Mouse (Mus musculus): ENCODE results near the gene Metap1d. TPM values are rescaled to one million over a fixed set of nuclear protein-coding genes. Genes with fewer than 3 reads are reported as not detected.

Metap1d gene
- polyA plus RNA-seq, 1 experiment from 2014 or later: 32.7 TPM

DNA sequence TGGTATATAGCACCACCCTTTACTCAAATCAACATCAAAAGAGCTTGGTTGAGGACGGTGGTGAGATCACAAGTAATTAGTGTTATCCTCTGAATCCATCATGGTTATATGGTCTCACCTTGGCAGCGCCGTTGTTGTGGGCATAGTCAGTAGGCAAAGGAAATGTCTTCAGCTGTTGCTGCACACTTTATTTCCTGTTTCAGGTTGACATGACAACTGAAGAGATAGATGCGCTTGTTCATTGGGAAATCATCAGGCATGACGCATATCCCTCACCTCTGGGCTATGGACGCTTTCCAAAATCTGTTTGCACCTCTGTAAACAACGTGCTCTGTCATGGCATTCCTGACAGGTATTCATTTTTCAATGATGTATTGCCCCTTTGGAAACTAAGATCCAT, 58.1 kb downstream of the Metap1d start:
- H3K27ac ChIP-seq: no peak overlapping the region
- ATAC-seq (ENCODE audit: low FRiP score): no peak
- WGBS: 88% methylated on average over 7 of the region's 7 CpGs

DNA sequence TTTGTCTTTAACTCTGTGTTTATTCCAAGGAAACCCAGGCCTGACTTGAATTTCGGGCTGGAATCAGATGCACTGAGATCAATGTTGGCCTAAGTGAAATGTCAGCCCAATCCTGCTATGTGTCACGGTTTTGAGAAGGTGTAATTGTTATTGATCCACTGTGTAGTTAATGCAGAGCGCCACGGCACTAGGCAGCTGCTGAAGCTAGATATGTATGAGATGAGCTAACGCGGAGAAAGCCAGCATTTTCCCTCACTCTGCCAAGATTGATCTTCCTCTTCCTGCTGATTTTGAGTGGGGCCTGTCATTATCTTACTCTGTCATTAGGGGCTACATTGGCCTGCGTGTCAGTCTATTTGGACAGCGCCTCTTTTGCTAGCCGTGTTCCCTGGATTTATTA, 59.2 kb downstream of the Metap1d start:
- WGBS: 67% methylated on average over 9 of the region's 9 CpGs
- peaks cover 21% of the 10 kb centered on the region for H3K27me3 ChIP-seq (ENCODE audit: control insufficient read depth, insufficient read depth, low read length)
- H3K9ac ChIP-seq: no peak overlapping the region
- H3K36me3 ChIP-seq (replicated peaks; ENCODE audit: control insufficient read depth, insufficient read depth): no peaks in the 10 kb centered on the region
- no peak overlapping the region for H3K4me3 ChIP-seq (replicated peaks; ENCODE audit: low read length)
- H3K9me3 ChIP-seq (ENCODE audit: control insufficient read depth, low read length): no peaks in the 10 kb centered on the region
- ATAC-seq (ENCODE audit: low FRiP score): no peak
- H3K27ac ChIP-seq: no peak overlapping the region
- no peaks in the 10 kb centered on the region for H3K4me1 ChIP-seq (replicated peaks; ENCODE audit: control insufficient read depth, insufficient read depth, low read length)
- no peak for DNase-seq (ENCODE audit: low spot score)
- no peak overlapping the region for H3K4me2 ChIP-seq (replicated peaks)

More for the DNA sequence above, 58.1 kb downstream of the Metap1d start:
- H3K9ac ChIP-seq: no peak overlapping the region
- no peaks in the 10 kb centered on the region for H3K9me3 ChIP-seq (ENCODE audit: control insufficient read depth, low read length)
- no peak for DNase-seq (ENCODE audit: low spot score)
- no peak overlapping the region for H3K4me3 ChIP-seq (replicated peaks; ENCODE audit: low read length)
- no peaks in the 10 kb centered on the region for H3K36me3 ChIP-seq (replicated peaks; ENCODE audit: control insufficient read depth, insufficient read depth)
- H3K4me2 ChIP-seq (replicated peaks): no peak overlapping the region
- H3K27me3 ChIP-seq (ENCODE audit: control insufficient read depth, insufficient read depth, low read length): peaks cover 16% of the 10 kb centered on the region
- no peaks in the 10 kb centered on the region for H3K4me1 ChIP-seq (replicated peaks; ENCODE audit: control insufficient read depth, insufficient read depth, low read length)

- Histone ChIP-seq H3K36me3 (replicated peaks; ENCODE audit: control insufficient read depth, insufficient read depth) (no peaks in the 10 kb centered on the region), H3K4me2 (replicated peaks) (no peak overlapping the region), H3K4me3 (replicated peaks; ENCODE audit: low read length) (no peak overlapping the region), H3K27ac (no peak overlapping the region), H3K9me3 (ENCODE audit: control insufficient read depth, low read length) (no peaks in the 10 kb centered on the region), H3K27me3 (ENCODE audit: control insufficient read depth, insufficient read depth, low read length) (peaks cover 65% of the 10 kb centered on the region), H3K4me1 (replicated peaks; ENCODE audit: control insufficient read depth, insufficient read depth, low read length) (no peaks in the 10 kb centered on the region), H3K9ac (no peak overlapping the region)
- ATAC-seq (ENCODE audit: low FRiP score): no peak
- 18% methylated on average over 4 of the region's 4 CpGs for WGBS
- DNase-seq (ENCODE audit: low spot score): no peak
These were observed 63.9 kb downstream of the Metap1d start for GRCm38 (mm10) chr2:71516995-71517394.

DNA sequence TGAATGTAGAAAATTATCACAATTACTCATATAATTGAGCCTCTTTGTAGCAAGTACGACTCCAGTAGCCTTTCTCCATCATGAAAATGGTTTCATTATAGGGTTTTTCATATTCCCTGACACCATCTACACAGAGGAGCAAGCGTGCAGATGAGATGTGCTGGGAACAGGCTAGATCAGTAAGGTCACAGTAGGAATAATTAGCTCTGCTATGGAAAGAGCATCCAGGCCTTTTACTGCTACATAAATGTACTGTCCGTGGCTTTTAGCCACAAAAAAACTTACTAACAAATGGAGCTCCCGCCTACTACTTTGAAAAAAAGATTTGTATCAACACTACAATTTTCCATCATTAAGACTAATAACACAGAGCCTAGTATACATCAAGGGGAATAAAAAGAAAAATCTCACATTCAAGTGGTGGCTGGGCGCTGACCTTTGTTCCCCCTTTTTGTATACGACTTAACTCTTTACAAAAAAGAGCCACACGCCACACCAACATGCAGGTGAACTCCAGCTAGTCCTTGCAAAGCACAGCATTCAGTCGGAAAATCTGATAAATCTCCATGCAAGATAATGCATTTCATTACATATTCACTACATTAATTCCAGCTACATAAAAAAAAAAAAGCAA, 64.5 kb downstream of the Metap1d start:
- no peak for ATAC-seq (ENCODE audit: low FRiP score)
- DNase-seq (ENCODE audit: low spot score): no peak
- no peaks in the 10 kb centered on the region for H3K9me3 ChIP-seq (ENCODE audit: control insufficient read depth, low read length)

DNA sequence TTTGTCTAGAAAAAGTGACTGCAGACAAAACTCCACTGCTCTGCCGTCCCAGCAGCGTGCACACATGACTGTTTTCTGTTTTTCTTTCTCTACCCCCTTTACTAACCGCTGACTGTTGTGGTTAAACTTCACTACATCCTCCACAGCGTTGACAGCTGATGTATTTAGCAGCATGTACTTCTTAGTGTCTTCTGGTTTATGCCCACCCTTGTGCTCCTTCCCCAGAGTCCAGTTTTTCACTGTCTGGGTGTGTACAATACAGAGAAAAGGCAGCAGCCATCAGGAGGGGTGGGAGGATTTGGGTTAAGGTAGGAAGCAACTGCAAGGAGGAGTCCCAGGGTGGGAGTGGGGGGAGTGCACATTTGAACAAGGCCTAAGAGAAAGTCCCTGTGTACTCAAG, 69.8 kb downstream of the Metap1d start:
- Histone ChIP-seq H3K36me3 (replicated peaks; ENCODE audit: control insufficient read depth, insufficient read depth) (no peaks in the 10 kb centered on the region), H3K9ac (no peak overlapping the region), H3K4me3 (replicated peaks; ENCODE audit: low read length) (no peak overlapping the region), H3K4me2 (replicated peaks) (no peak overlapping the region), H3K9me3 (ENCODE audit: control insufficient read depth, low read length) (no peaks in the 10 kb centered on the region), H3K4me1 (replicated peaks; ENCODE audit: control insufficient read depth, insufficient read depth, low read length) (no peaks in the 10 kb centered on the region), H3K27ac (no peak overlapping the region), H3K27me3 (ENCODE audit: control insufficient read depth, insufficient read depth, low read length) (peaks cover 94% of the 10 kb centered on the region)
- no peak for ATAC-seq (ENCODE audit: low FRiP score)
- no peak for DNase-seq (ENCODE audit: low spot score)
- WGBS: 73% methylated on average over 4 of the region's 4 CpGs

More for the DNA sequence above, 64.5 kb downstream of the Metap1d start:
- Histone ChIP-seq H3K4me1 (replicated peaks; ENCODE audit: control insufficient read depth, insufficient read depth, low read length) (no peaks in the 10 kb centered on the region), H3K27me3 (ENCODE audit: control insufficient read depth, insufficient read depth, low read length) (peaks cover 70% of the 10 kb centered on the region), H3K4me3 (replicated peaks; ENCODE audit: low read length) (no peak overlapping the region), H3K9ac (no peak overlapping the region), H3K4me2 (replicated peaks) (no peak overlapping the region), H3K36me3 (replicated peaks; ENCODE audit: control insufficient read depth, insufficient read depth) (no peaks in the 10 kb centered on the region), H3K27ac (no peak overlapping the region)
- 32% methylated on average over 8 of the region's 8 CpGs for WGBS

GRCm38 (mm10) chr2:71523431-71523830, 70.4 kb downstream of the Metap1d start:
- no peaks in the 10 kb centered on the region for H3K36me3 ChIP-seq (replicated peaks; ENCODE audit: control insufficient read depth, insufficient read depth)
- no peak overlapping the region for H3K4me2 ChIP-seq (replicated peaks)
- ATAC-seq (ENCODE audit: low FRiP score): no peak
- no peaks in the 10 kb centered on the region for H3K4me1 ChIP-seq (replicated peaks; ENCODE audit: control insufficient read depth, insufficient read depth, low read length)
- DNase-seq (ENCODE audit: low spot score): no peak
- H3K27me3 ChIP-seq (ENCODE audit: control insufficient read depth, insufficient read depth, low read length): peaks cover 94% of the 10 kb centered on the region
- 58% methylated on average over 4 of the region's 4 CpGs for WGBS
- H3K4me3 ChIP-seq (replicated peaks; ENCODE audit: low read length): no peak overlapping the region
- no peaks in the 10 kb centered on the region for H3K9me3 ChIP-seq (ENCODE audit: control insufficient read depth, low read length)
- H3K27ac ChIP-seq: no peak overlapping the region
- no peak overlapping the region for H3K9ac ChIP-seq

GRCm38 (mm10) chr2:71524763-71525162, 71.7 kb downstream of the Metap1d start:
- no peak for ATAC-seq (ENCODE audit: low FRiP score)
- WGBS: 29% methylated on average over 13 of the region's 13 CpGs
- peaks cover 96% of the 10 kb centered on the region for H3K27me3 ChIP-seq (ENCODE audit: control insufficient read depth, insufficient read depth, low read length)

GRCm38 (mm10) chr2:71526595-71527322, 73.7 kb downstream of the Metap1d start:
- no peaks in the 10 kb centered on the region for H3K36me3 ChIP-seq (replicated peaks; ENCODE audit: control insufficient read depth, insufficient read depth)
- ATAC-seq (ENCODE audit: low FRiP score) (no peak), DNase-seq (ENCODE audit: low spot score) (peak; percentile 23)
- no peaks in the 10 kb centered on the region for H3K9me3 ChIP-seq (ENCODE audit: control insufficient read depth, low read length)
- WGBS: 3% methylated on average over 10 of the region's 10 CpGs
- H3K27me3 ChIP-seq (ENCODE audit: control insufficient read depth, insufficient read depth, low read length): peaks cover 95% of the 10 kb centered on the region
- no peak overlapping the region for H3K27ac ChIP-seq
- H3K4me2 ChIP-seq (replicated peaks): no peak overlapping the region
- 0 out of 2 replicates have a peak, but pooled peaks cover 10% of the 10 kb centered on the region for H3K4me1 ChIP-seq (replicated peaks; ENCODE audit: control insufficient read depth, insufficient read depth, low read length)
- H3K4me3 ChIP-seq (replicated peaks; ENCODE audit: low read length): no peak overlapping the region
- H3K9ac ChIP-seq: no peak overlapping the region

More at GRCm38 (mm10) chr2:71524763-71525162, 71.7 kb downstream of the Metap1d start:
- H3K9ac ChIP-seq: no peak overlapping the region
- H3K4me1 ChIP-seq (replicated peaks; ENCODE audit: control insufficient read depth, insufficient read depth, low read length): 0 out of 2 replicates have a peak, but pooled peaks cover 10% of the 10 kb centered on the region
- no peak overlapping the region for H3K4me3 ChIP-seq (replicated peaks; ENCODE audit: low read length)
- no peaks in the 10 kb centered on the region for H3K36me3 ChIP-seq (replicated peaks; ENCODE audit: control insufficient read depth, insufficient read depth)
- no peak overlapping the region for H3K4me2 ChIP-seq (replicated peaks)
- no peaks in the 10 kb centered on the region for H3K9me3 ChIP-seq (ENCODE audit: control insufficient read depth, low read length)
- DNase-seq (ENCODE audit: low spot score): no peak
- no peak overlapping the region for H3K27ac ChIP-seq

GRCm38 (mm10) chr2:71527323-71528013, 74.4 kb downstream of the Metap1d start:
- Histone ChIP-seq H3K9ac (no peak overlapping the region), H3K4me1 (replicated peaks; ENCODE audit: control insufficient read depth, insufficient read depth, low read length) (0 out of 2 replicates have a peak, but pooled peaks cover 10% of the 10 kb centered on the region), H3K9me3 (ENCODE audit: control insufficient read depth, low read length) (no peaks in the 10 kb centered on the region), H3K4me2 (replicated peaks) (no peak overlapping the region), H3K27ac (no peak overlapping the region), H3K4me3 (replicated peaks; ENCODE audit: low read length) (no peak overlapping the region), H3K36me3 (replicated peaks; ENCODE audit: control insufficient read depth, insufficient read depth) (no peaks in the 10 kb centered on the region), H3K27me3 (ENCODE audit: control insufficient read depth, insufficient read depth, low read length) (peaks cover 96% of the 10 kb centered on the region)
- DNase-seq (ENCODE audit: low spot score) (no peak), ATAC-seq (ENCODE audit: low FRiP score) (no peak)
- 2% methylated on average over 24 of the region's 24 CpGs for WGBS
